Mouse (Mus musculus): ENCODE data around the gene Gsta1.
"Not testable (repeated sequence)": the region's sequence is repeated elsewhere in the genome, so short reads cannot be mapped to it uniquely, and the experiment has no call there.

The Gsta1 gene

GRCm38 (mm10) chr9:78230461-78230860, at the start of gene Gsta1:
Gene Gsta1 (plus strand): TSS chr9:78230656.
- DNase-seq (ENCODE audit: extremely low read depth, low read depth): not testable (repeated sequence)

GRCm38 (mm10) chr9:78182474-78182873, 48.0 kb upstream of the Gsta1 start, which contains the start of gene Gsta4:
Gene Gsta4 (plus strand): TSS chr9:78182774.
- DNase-seq (ENCODE audit: extremely low read depth, low read depth): not testable (repeated sequence)

- no peak for DNase-seq (ENCODE audit: extremely low read depth, low read depth)
These were observed 44.8 kb upstream of the Gsta1 start for GRCm38 (mm10) chr9:78185686-78186085.

GRCm38 (mm10) chr9:78188910-78189309, 41.5 kb upstream of the Gsta1 start:
- peak; percentile 47 for DNase-seq (ENCODE audit: extremely low read depth, low read depth)

DNA sequence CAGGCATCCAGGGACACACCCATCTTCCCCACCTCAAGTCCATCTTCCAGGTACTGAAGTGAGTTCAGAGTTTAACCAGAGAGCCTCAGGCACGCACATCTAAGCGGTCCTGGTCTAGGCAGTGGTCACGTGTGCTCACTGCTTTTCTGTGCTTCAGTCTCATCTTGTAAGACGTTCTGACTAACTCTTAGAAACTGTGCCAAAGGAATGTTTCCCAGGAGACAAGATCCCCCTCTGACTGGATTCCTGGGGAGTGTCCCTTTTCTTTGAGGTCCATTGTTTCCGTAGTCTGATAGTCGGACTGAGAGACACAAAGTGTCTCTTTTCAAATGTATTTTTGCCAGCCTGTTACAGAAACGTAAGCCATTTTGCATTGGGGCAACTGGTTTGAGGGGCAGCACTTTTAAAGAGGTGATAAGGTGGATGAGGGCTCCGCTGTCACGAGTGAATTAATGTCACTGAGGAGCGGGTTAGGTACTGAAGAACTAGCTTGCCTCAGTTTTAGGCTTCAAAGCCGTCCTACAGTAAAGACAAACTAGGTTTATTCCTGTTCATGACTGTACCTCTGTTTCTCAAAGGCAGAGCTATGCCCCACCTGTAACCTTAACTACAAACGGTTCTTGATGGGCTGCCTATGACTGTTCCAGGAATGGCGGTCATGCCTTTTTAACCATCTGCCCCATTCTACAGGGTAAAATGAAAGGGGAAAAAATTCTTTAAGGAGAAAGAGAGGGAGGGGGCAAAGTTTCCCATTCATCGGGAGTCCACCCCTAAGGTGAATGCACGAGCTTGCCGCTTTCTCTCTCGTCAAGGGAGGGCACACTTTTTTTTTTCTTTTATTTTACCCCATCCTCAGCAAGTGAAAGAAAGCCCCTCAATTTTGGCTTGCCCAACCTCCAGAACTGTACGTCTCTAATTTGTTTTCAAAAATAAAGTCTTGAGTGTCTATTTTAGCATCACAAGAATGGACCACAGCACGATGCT, 39.5 kb upstream of the Gsta1 start:
- DNase-seq (ENCODE audit: extremely low read depth, low read depth): no peak

DNA sequence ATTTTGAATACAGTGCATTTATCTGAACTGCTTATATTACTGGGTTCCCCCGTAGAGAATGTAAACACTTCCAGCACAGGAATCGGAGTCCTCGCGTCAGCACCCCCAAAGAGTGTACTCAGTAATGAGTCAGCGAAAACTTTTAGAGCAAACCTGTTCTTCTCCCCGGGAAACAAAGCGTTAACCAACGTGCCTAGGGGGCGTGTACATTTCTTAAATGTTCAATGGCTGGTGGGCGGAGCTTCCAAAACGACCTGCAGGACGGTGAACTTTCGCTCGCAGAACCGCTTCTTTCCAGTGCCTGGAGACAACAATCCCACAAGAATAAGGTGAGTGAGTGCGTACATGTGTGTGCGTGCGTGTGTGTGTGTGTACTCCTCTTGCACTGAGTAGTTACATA, 38.7 kb upstream of the Gsta1 start:
- DNase-seq (ENCODE audit: extremely low read depth, low read depth): peak; percentile 64

- peak; percentile 52 for DNase-seq (ENCODE audit: extremely low read depth, low read depth)
These were observed 36.4 kb upstream of the Gsta1 start for GRCm38 (mm10) chr9:78193902-78194597.

GRCm38 (mm10) chr9:78195034-78195433, 35.4 kb upstream of the Gsta1 start:
- no peak for DNase-seq (ENCODE audit: extremely low read depth, low read depth)

DNA sequence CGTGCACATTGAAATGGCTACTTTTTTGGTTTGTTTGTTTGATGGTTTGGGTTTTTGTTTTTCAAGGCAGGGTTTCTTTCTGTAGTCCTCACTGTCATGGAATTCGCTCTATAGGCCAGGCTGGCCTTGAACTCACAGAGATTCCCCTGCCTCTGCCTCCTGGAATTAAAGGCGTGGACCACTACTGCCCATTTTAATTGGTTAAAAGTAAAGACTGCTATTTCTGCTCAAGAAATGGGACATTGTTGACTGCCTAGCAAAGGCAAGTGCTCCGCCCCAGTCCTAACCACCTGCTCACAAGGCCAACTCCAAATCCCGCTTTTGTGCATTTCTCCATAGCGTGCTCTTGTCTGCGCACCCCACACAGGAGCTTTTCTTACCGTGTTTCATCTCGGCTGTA, 32.7 kb upstream of the Gsta1 start:
- DNase-seq (ENCODE audit: extremely low read depth, low read depth): no peak

GRCm38 (mm10) chr9:78204194-78204593, 26.3 kb upstream of the Gsta1 start:
- DNase-seq (ENCODE audit: extremely low read depth, low read depth): no peak

GRCm38 (mm10) chr9:78208956-78209355, 21.5 kb upstream of the Gsta1 start:
- DNase-seq (ENCODE audit: extremely low read depth, low read depth): no peak

GRCm38 (mm10) chr9:78210079-78210478, 20.4 kb upstream of the Gsta1 start:
- no peak for DNase-seq (ENCODE audit: extremely low read depth, low read depth)

- DNase-seq (ENCODE audit: extremely low read depth, low read depth): no peak
These were observed 19.6 kb upstream of the Gsta1 start for GRCm38 (mm10) chr9:78210821-78211220.

DNA sequence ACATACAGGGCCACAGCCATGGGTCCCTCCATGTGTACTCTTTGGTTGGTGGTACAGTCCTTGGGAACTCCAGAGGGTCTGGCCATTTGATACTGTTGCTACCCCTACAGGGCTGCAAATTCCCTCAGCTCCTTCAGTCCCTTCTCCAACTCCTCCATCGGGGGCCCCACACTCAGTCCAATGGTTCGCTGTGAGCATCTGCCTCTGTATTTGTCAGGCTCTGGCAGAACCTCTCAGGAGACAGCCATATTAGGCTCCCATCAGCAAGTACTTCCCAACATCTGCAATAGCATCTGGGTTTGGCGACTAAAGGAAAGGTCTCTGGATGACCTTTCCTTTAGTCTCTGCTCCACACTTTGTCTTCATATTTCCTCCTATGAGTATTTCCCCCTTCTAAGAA, 18.9 kb upstream of the Gsta1 start:
- no peak for DNase-seq (ENCODE audit: extremely low read depth, low read depth)

GRCm38 (mm10) chr9:78212341-78213049, 18.0 kb upstream of the Gsta1 start:
- DNase-seq (ENCODE audit: extremely low read depth, low read depth): peak; percentile 41

- DNase-seq (ENCODE audit: extremely low read depth, low read depth): no peak
These were observed 13.4 kb upstream of the Gsta1 start for GRCm38 (mm10) chr9:78217074-78217473.

- DNase-seq (ENCODE audit: extremely low read depth, low read depth): no peak
These were observed 7.8 kb upstream of the Gsta1 start for GRCm38 (mm10) chr9:78222616-78223015.

DNA sequence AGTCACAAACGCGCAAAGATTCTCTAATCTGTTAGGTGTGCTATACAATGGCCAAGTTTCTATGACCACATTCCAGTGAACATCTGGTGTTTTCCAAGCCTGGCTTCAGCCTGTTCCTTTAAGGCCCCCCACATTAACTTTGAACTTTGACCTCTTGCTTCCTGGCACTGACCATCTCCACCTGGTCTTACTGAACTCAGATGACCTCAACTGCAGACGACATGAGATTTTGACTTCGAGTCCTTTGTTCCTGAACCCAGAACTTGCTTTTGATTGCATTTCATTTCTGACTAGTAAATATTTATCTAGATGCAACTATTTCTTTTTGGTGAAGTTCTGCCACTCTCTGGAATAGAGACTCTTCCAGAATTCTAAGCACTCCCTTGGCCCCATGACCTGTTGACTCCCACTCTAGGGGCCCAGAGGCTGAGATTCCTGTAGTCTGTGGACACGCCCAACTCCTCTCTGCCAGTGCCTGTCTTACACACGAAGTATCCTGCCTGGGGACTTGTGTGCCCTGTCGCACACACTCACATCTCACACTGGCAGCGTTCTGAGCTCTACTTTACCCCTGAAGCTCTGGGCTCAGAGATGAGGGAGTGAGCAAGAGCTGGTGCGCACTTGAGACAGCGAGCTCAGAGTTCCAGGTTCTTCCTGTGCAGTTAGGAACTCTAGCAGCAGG, 7.1 kb upstream of the Gsta1 start:
- DNase-seq (ENCODE audit: extremely low read depth, low read depth): no peak

DNA sequence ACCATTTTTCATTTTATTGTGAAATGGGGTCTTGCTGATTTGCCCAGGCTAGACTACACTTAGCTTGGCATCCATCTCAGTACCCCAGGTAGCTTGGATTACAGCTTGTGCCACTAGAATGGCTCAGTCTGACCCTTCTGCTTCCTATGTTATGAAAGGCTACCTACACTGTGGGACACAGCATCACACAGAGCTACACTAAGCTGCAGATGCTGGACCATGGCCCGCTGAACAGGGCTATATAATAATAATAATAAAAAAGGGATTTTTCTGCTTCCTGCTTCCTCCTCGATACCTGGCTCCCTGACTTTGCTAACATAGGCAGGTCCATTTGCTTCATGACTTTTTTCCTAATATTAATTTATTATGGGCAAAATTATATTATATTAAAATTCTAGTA, 6.0 kb upstream of the Gsta1 start:
- DNase-seq (ENCODE audit: extremely low read depth, low read depth): no peak

DNA sequence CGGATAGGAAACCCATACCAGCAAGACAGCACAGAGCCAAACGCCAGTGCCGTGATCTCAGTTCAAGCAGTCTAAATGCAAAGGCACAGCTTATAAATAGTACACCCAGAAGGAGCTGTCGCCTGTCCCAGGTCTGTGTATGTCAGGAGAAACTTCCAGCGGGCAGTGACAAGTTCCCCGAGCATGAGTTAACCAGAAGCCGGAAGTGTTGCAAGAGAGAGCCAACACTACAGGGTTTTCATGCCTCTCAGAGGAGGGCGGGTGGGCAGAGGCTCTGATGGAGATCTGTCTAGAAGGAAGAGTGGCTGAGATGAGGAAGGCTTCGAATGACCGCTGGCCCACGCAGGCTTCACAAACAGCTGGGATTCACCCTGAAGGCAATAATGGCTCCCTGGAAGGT, 5.2 kb upstream of the Gsta1 start:
- no peak for DNase-seq (ENCODE audit: extremely low read depth, low read depth)

GRCm38 (mm10) chr9:78228122-78228521, 2.3 kb upstream of the Gsta1 start:
- peak; percentile 26 for DNase-seq (ENCODE audit: extremely low read depth, low read depth)

All from MEL-GATA-1-ER (cell line).